Mouse (Mus musculus) cortical plate, adult 2 months (tissue): ENCODE measurements at regions not wholly inside any gene's neighbourhood (a gene's known extent, or its start where the extent isn't known, plus 50 kb on each side); places are given as distances from the start of the nearest gene placed in this dataset.

Experiments
- H3K27ac ChIP-seq: fragments of 200-500 bp; 2 replicates; pipeline ENCODE4 v1.5.1; 2012; ENCODE audit warnings: low read length, control low read depth, inconsistent platforms; ENCODE audit not compliant: insufficient read depth
- H3K4me1 ChIP-seq: fragments of 200-500 bp; 2 replicates; pipeline ENCODE4 v1.6.1; 2011; ENCODE audit warnings: low read length; ENCODE audit not compliant: control insufficient read depth, insufficient read depth
- H3K4me3 ChIP-seq: fragments of 200-500 bp; 2 replicates; pipeline ENCODE4 v1.5.1; 2011; ENCODE audit warnings: mild to moderate bottlenecking, low read length, control low read depth; ENCODE audit not compliant: insufficient read depth
- CTCF ChIP-seq: fragments of 200-500 bp; IDR thresholded peaks from 2 replicates; pipeline ENCODE4 v1.5.1; 2011; ENCODE audit warnings: mild to moderate bottlenecking, control low read depth, low read length; ENCODE audit not compliant: insufficient read depth; ENCODE audit errors: extremely low read depth
- POLR2A ChIP-seq: fragments of 200-500 bp; IDR thresholded peaks from 2 replicates; pipeline ENCODE4 v1.6.1; 2011; ENCODE audit warnings: mild to moderate bottlenecking, low read length, control low read depth; ENCODE audit not compliant: insufficient read depth; ENCODE audit errors: extremely low read depth

GRCm38 (mm10) chr9:41736234-41736859, 387.8 kb downstream of the Sorl1 start:
- Histone ChIP-seq H3K4me1 (peaks cover 2% of the 10 kb centered on the region; the same call in 1 of the 2 replicates), H3K27ac (peak overlapping the region; percentile 84), H3K4me3 (peak overlapping the region; percentile 59)
- no peak for TF ChIP-seq CTCF
- no peak for TF ChIP-seq POLR2A

GRCm38 (mm10) chr9:41735448-41736233, 388.5 kb downstream of the Sorl1 start:
- H3K4me3 ChIP-seq = peak overlapping the region; percentile 59
- no peak for TF ChIP-seq CTCF
- TF ChIP-seq POLR2A = 0 out of 2 replicates have a peak, but pooled peaks have one; percentile 28

GRCm38 (mm10) chr9:41734925-41735447, 389.1 kb downstream of the Sorl1 start:
- H3K4me3 ChIP-seq = peak overlapping the region; percentile 59
- H3K4me1 ChIP-seq = peaks cover 2% of the 10 kb centered on the region; the same call in 1 of the 2 replicates
- TF ChIP-seq POLR2A = no peak
- TF ChIP-seq CTCF = no peak
- peak overlapping the region; percentile 70 for H3K27ac ChIP-seq

More at GRCm38 (mm10) chr9:41735448-41736233, 388.5 kb downstream of the Sorl1 start:
- H3K4me1 ChIP-seq = peaks cover 2% of the 10 kb centered on the region; the same call in 1 of the 2 replicates
- peak overlapping the region; percentile 84 for H3K27ac ChIP-seq

- H3K27ac ChIP-seq = no peak overlapping the region
- TF ChIP-seq CTCF = no peak
- no peak for TF ChIP-seq POLR2A
- H3K4me1 ChIP-seq = no peaks in the 10 kb centered on the region
- H3K4me3 ChIP-seq = no peak overlapping the region
Observed at GRCm38 (mm10) chr9:41721609-41722008, 402.5 kb downstream of the Sorl1 start.

- no peak for TF ChIP-seq POLR2A
- TF ChIP-seq CTCF = no peak
- no peak overlapping the region for H3K4me3 ChIP-seq
- H3K4me1 ChIP-seq = no peaks in the 10 kb centered on the region
- no peak overlapping the region for H3K27ac ChIP-seq
Observed at GRCm38 (mm10) chr9:41715231-41715630, 408.9 kb downstream of the Sorl1 start.

- peaks cover under 1% of the 10 kb centered on the region for H3K4me1 ChIP-seq
- H3K4me3 ChIP-seq = no peak overlapping the region
- no peak for TF ChIP-seq POLR2A
- no peak for TF ChIP-seq CTCF
- H3K27ac ChIP-seq = no peak overlapping the region
Observed at GRCm38 (mm10) chr9:41705972-41706371, 418.1 kb downstream of the Sorl1 start.

- no peak overlapping the region for H3K4me3 ChIP-seq
- no peak for TF ChIP-seq CTCF
- TF ChIP-seq POLR2A = no peak
- peaks cover 2% of the 10 kb centered on the region for H3K4me1 ChIP-seq
- H3K27ac ChIP-seq = no peak overlapping the region
Observed at GRCm38 (mm10) chr9:41705461-41705903, 418.6 kb downstream of the Sorl1 start.

GRCm38 (mm10) chr9:41703091-41703490, 421.0 kb downstream of the Sorl1 start:
- H3K4me1 ChIP-seq = peaks cover 2% of the 10 kb centered on the region
- H3K4me3 ChIP-seq = no peak overlapping the region
- TF ChIP-seq POLR2A (no peak), CTCF (no peak)
- H3K27ac ChIP-seq = no peak overlapping the region

GRCm38 (mm10) chr9:41700683-41701082, 423.4 kb downstream of the Sorl1 start:
- TF ChIP-seq POLR2A (no peak), CTCF (no peak)
- no peak overlapping the region for H3K4me3 ChIP-seq
- H3K27ac ChIP-seq = no peak overlapping the region
- H3K4me1 ChIP-seq = peaks cover 4% of the 10 kb centered on the region
